Mouse (Mus musculus) naive thymus-derived CD4-positive, alpha-beta T cell, adult 2 months (primary cell): ENCODE data around the gene Syt16.

ENCODE experiments used
- DNase-seq: peaks from one replicate; pipeline ENCODE4 v3.0.0-alpha.2; 2011; ENCODE audit warnings: low read depth

Gene Syt16

DNA sequence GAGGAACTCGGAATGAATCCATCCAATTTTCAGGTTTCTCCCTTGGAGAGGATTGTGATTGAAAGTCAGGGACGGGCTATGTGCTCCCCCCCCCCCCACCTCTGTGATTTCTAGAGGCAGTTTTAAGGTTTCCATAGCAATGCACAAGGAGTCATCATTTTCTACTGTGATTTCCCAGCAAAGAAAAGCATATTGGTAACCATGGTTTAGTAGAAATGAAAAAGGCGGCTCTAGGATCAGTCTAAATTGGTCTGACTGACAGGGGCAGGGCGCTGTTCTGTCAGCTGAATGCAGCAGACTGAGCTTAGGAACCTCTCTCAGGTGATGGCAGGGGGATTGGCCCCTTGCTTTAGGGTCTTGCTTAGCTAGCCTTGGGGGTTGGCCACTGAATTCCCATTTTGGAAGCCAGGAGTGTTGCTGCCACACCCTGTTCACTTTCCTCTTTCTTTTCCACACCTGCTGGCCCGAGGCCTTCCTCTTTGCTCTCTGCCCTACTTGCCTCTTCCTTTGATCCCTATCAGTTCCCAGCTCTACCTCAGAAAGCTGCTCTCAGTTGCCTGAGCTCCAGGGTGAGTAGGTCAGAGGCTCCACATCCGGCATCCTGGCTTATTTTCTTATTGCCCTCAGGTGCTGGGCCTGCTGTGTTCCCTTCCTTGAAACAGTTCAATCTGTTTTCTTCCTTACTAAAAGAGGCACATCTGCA is 108.5 kb downstream of the Syt16 start:
- DNase-seq, result no peak

DNA sequence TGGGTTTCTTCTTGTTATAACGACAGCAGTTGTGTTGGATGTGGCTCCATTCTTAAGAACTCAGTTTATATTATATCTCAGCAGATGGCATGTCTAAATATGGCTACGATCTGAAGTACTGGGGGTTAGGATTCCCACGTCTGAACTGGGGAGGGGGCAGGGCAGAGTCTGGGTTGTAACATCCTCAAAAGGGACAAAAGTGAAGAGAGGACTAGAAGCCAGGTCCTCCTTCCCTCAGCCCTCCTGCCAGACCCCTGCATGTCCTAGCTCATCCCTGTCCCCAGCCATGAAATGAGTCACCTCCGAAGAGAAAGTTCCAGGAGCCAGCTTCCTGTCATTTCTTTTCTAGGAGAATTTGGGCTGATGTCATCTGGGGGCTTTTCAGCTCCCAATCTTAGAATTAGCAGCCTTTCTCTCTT is 111.2 kb downstream of the Syt16 start:
- no peak for DNase-seq

DNA sequence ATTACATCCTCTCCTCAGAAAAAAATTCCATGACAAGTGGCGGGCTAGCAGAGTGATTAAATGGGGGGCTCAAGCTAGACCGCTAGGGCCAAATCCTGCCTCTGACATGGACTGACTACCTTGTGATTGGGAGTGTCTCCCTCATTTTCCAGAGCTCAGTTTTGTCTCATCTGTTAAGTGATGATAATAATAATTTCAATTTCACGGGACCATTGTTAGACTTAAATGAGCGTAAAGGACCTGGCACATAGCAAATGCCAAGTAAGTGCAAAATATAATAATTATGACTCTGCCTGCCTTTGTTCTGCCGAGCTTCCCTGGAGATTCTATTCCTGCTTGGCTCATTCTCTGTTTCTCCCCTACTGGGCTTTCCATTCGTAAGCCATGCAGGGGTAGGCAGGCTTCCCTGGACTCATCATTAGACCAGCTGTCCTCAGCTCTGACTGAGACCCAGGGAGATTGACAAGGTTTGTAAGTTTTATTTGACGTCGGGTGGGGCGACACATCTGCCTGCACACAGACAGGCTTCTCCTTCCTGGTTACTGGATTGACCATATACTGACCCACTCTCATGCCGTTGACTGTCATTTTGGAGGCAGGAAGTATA is 112.1 kb downstream of the Syt16 start:
- no peak for DNase-seq

DNA sequence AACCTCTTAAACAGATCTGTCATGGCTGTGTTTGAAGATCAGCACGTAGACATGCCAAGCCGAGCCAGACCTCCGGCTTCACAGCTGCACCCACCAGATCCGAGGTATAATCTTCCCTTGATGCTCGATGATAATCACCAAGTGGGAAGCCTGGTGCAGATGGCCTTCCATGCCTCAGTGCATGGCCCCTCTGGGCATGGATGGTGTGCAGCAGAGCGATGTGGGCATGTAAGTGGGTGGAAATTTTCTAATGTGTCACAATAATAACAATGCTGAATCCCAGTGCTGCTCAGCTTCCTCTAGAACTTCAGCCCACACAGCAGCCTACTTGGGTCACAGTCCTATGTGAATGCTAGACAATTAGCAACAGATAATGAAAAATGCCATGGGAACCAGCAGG is 119.4 kb downstream of the Syt16 start:
- DNase-seq, result no peak

DNA sequence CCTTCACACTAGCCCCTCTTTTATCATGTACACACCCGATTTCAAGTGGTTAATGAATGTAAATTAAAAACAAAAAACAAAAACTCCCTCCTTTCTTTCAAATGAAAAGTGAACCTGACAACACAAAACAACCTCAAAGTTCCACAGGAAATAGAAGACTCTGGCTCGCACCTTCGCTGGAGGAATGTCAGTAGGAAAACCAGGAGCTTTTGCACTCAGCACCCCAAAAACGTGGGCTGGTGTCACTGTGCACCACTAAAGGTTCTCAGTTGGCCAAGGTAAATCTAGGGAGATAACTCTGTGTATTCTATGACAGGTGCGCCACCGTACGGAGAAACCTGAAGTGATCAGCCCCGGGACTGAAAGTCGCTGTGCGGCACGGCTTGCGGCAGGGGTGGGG is 128.3 kb downstream of the Syt16 start:
- DNase-seq, result no peak

DNA sequence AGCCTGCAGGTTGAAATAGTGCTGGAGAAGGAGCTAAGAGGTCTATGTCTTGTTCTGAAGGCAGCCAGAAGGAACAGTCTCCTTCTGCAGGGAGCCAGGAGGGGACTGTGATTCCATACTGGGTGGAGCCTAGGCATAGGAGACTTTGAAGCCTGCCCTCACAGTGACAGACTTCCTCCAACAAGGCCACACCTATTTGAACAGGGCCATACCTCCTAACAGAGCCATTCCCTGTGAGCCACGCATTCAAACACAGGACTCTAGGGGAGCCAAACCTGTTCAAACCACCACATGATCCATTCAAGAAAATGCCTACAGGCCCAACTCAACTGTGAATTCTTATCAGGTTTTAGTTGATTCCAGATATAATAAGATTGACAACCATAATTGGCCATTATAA is 130.8 kb downstream of the Syt16 start:
- DNase-seq, result no peak

DNA sequence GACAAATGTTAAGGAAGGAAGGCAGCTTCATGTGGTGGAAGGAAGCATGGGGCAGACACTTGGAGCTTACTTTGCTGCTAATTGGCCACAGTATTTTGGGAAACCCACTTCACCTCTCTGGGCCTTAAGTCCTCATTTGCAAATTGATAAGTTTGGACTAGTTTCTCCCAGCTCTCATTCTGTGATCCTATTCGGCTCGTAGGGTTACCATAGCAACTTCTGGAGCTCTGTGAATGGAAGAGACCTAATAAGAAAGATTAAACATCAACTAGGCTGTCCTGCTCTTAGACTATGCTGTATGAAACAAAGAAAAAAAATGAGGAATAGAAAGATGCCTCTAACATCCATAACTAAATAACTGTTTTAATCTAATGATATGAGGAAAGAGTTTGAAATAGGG is 134.3 kb downstream of the Syt16 start:
- no peak for DNase-seq

DNA sequence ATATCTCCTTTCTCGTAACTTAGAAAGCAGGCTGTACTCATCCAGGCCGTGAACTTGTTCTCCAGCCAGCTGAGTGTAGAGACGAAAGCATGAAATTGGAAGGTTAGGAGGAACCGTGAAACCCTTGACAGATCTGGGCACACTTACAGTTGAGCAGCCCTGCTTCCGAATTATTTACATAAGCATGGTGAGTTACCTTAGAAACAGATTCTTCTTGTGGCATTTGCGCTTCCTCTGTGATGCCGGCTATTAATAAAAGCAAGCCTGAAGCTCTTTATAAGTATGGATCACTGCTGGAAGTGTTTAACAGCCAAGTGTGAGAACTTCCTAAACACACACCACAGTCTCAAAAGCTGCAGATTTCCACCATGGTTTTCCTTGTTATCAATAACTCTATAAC is 144.7 kb downstream of the Syt16 start:
- no peak for DNase-seq

DNA sequence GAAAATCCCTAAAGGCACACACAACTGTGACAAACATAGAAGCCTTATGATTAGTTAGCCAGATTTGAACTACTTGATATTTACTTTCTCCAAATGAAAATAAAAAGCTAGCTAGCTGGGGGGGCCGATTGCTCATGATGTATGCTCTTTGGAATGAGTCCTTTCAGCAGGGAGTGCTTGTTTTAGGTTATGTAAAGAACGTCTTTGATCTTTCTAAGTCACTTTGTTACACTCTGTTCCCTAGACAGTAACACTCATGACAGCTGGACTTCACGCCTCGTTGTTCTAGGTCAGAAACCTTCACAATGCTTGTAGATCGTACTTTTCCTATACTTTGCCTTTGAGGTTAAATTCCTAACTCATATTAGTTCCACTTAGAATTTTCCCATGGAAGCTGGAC is 146.9 kb downstream of the Syt16 start:
- no peak for DNase-seq

DNA sequence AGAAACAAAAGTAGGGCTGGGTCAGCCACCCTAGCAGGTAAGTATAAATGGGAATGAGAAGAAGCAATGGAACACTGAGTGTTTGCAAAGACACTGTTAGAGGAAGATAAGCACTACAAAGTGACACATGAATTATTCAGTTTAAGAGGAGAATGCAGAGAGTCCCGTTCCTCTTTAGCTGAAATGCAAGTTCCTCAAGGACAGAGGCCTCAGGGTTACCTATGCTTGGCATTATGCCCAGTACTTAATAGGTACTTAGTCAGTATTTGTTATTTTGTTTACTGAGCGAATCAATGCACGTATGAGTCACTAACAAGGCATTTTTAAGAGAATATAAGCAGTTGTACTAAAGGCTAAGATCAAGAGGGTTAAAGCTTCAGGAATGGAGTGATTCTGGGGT is 163.3 kb downstream of the Syt16 start:
- DNase-seq, result no peak

DNA sequence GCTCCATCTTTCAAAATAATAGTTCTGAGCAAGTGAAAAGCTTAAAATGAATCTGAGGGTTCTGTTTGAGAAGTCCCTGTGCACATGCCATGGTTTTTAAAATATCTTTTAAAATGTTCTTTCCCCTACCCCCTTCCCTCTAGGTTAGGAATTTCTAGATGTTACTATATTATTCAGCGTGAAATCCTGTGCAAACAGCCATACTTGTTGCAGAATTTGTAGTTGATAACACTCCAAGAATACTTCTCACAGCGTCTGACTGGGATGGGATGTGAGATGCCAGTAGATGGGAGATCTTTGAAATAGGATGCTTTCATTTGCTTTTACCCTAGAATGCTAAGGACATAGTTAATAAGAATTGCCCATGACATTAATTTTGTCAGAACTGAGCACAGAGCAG is 165.6 kb downstream of the Syt16 start:
- no peak for DNase-seq

DNA sequence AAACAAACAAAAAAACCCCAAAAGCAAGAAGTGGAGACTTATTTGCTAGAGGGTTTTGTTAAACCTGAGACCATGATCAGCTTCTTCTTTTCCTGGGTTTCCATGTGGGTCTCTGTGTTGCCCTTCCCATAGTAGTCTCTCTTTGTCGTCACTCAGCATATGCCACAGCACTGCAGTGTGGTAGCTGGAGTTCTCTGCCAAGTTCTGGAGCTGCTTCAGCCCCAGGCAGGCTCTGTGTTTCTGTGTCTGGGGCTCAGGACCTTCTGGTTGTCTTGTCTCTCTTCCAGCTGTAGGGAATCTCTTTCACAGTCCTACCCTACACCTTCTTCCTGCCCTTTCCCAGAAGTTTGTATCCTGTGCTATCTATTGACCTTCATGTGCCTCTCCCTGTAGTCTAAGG is 173.8 kb downstream of the Syt16 start:
- no peak for DNase-seq

DNA sequence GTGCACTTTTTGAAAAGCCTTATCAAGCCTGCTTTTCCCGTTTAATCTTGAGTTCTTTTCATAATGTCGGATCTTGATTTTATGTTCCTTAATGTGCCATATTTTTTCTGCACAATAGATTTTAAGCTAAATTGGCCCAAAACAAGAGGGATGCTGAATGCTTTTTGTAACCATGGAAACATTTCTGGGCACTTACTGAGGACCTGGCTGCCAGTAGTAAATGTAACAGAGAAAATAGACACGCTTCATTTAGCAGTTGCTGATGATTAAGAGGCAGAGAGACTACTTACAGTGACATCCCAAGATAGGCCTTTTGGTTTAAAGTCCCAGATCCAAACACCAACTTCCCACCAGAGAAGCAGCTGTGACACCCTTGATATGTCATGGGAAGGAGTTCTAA is 176.4 kb downstream of the Syt16 start:
- no peak for DNase-seq

DNA sequence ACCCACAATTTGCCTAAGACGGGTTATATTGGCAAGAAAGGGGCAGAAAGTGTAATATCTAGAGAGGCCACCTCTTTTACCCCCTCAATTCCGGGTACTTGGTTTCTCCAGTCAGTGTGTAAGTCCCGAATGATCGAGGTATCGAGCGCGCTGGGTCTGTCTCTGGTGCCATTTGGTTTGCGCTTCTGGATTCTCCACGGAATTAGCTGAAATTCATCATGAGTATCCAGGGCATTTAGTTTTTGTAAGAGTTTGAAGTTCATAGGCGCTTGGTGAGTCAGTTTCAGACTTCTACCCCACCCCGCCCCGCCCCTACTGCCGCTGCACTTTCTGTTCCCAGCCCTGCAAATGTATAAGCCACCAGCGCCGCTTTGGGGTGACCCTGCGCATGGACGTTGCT is 187.1 kb downstream of the Syt16 start:
- DNase-seq, result no peak

DNA sequence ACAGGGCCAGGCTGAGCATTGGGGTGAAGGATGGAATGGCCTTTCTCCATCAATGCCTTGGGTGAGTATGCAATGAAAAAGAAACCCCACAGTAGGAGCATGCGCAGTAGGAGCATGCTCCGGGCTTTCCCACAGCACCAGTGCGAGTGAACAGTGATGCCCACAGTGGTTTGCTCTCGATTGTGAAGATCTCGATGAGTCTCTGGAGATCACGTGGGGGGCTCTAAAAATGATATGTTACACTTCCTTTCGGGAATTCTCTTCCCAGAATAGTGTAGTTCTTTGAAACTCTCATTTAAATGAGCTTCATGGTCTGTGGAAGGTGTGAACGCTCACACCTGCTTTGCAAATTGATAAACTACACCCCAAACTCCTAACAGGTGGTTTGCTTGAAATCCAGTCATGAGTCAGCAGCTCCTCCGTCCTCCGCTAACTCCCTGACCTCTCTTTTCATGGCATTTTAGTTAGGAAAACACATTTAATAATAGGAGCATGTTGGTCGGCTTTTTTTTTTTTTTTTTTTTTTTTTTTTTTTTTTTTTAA is 190.9 kb downstream of the Syt16 start:
- DNase-seq, result no peak

DNA sequence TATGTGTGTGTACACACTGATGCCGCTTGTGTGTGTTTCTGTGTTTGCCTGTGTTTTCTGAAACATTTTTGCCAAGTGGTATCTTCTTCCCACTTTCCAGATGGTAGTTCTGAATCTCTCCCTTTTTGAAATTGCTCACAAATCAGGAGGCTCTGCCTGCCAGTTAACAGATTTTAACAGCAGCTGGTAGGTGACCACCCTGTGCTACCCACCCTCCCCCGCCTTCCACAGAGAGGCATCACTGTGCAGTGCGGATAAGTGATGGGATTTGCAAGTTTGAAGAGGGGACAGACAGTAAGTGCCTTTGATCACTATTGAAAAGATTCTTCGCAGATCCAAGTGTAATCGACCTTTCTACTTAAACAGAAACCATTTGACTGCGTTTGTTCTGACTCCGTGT is 191.4 kb downstream of the Syt16 start:
- DNase-seq, result no peak

DNA sequence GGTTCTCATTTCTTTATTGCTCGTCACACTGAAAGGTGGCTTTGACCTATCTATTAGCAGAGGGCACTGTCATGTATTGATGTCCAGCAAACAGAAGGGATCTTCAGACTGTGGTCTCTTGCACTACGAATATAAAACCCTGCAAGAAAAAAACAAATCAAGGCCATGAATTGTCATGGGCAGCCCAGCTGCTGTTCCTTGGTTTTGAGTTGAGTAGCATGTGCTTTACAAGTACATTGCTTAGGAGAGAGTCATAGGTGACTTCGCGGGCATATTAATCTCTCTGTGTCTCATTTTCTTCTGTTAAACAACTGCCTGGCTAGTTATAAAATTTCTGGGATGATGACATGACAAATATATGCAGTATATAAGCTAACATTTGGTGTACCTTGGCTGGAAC is 192.4 kb downstream of the Syt16 start:
- no peak for DNase-seq

DNA sequence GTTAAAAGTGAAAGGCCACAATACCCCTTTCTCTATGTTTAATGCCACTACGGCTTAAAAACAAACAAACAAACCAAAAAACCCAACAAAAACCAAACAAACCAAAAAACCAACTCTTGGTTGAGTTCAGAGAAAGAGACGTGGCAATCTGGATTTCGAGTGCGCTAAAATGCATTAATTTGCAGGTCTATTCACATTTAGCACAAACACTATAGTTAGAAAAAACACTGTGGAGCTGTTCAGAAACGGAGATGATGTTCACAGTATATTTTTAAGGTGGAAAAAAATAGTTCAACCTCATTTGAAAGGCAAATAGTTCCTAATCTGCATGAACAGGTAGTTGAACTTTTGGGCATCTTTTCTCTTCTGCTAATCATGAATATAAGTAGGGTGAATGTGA is 192.8 kb downstream of the Syt16 start:
- DNase-seq, result no peak

DNA sequence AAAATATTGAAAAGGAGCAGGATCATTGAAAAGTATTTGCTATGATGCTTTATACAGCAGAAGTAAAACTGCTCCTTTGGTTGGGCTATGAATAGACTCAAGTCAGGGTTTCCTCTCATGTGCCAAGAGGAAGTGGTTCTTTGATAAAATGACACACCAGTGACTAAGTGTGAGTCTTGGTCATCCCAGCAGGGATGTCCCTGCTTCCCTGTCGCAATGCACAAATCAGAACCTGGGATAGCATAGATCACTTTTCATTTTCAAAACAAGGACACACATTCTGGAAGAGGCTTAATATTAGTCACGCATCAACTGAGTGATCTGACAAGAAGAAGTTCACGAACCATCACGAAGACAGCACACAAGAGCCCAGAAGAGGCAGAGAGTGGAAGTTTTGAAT is 195.1 kb downstream of the Syt16 start:
- no peak for DNase-seq

DNA sequence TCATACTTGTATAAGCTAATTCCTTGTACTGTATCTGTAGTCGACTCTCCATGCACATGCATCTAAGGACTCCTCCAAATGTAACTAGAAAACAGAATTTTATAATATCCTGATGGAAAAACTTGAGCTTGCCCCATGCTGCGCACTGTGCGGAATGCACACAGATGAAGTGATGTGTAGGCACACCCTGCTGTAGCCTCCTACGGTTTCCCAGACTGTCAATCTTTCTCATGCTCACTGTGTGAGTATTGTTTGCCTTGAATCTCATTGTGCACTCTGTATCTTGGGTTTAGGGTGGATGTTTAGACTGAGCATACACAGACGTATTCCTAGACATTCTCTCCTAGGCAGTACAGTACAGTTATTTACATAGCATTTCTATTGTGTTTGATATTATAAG is 203.9 kb downstream of the Syt16 start:
- DNase-seq, result no peak

DNA sequence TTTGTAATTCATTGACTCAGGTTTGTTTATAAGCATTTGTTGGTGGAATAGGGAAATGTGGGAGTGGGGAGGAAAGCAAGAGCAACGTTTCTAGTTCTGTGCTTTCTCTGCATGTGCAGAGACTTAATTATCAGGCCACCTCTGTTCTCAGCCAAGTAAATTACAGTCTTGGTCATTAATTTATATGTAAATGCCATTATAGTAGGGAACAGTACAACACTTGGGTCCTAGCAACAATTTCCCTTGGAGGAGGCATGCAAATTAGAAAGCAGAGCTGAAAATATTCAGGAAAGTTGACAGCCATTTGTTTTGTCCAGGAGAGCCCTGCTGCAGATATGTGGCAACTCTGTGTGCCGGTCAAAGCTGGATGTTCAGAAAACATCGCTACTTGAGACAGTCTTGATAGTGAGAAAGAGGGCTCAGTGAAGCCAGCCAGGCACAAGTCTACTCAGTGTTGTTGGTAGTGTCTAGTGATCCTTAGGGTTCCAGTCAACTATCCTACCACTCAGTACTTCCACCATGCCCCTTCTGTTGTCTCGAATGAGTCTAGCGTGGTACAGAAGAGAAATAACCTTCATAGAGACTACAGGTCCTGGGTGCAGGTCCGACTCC is 205.1 kb downstream of the Syt16 start:
- no peak for DNase-seq

DNA sequence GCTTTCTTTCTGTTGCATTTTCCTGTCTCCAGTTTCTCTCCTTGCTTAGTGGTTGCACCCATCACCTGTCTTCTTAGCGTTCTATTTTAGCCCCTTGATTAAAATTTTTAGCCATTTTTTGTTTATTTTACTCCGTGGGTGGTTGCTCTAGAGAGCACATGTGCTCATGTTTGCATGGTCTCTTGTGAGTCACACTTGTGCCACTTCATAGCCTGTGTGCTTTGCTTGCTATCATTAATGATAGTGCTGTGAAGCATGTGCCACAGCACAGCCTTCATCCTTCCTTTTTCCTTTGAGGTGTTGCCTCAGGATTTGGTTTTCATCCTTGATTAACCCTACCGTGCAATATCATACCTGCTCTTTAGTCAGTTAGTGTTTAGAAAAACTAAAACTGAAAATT is 214.7 kb downstream of the Syt16 start:
- DNase-seq, result no peak

DNA sequence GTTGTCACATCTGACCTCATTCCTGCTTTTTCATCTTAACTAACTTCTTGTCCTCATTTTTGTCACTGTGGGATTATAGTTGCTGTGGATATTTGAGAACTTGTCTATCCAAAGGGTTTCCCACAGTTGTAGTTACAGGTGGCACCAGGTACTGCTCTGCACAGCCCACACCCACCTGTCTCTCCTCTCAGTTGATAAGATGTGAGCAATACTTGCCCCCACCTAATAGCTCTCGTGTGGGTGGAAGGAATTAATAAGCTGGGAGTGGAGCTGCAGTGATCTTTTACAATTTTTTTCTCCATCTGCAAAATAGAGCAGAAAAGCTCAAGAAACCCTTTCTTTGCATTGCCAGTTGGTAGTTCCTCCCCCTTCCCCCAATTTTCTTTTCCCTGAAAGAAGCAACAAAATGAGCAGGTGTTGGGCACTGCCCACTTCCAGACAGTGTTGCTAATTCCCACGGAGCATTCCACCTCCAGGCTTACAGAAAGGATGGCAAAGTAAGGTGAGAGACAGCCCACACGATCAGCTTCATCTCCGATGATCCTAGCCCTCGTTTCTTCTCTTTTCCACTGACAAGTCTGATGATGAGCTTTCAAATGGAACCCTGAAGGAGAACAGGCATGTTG is 218.8 kb downstream of the Syt16 start:
- DNase-seq, result no peak
